Mouse (Mus musculus) CH12.LX (cell line): Measurements from ENCODE around the gene Slc22a17.

Experiments used
- CHD2 ChIP-seq: IDR thresholded peaks from 2 replicates; pipeline ENCODE4 v1.6.1; 2011; ENCODE audit warnings: low read length, improper control_type of control experiment
- CTCF ChIP-seq, 2 experiments: IDR thresholded peaks in 1 of 2; conservative IDR thresholded peaks in 1 of 2; 2 replicates each; pipeline ENCODE4 v1.5.1; 2011 to 2012; ENCODE audit warnings: low read depth in 2 of 2, low read length in 2 of 2, improper control_type of control experiment in 1 of 2, inconsistent platforms in 1 of 2, mild to moderate bottlenecking in 1 of 2, moderate library complexity in 1 of 2
- EP300 ChIP-seq: IDR thresholded peaks from 2 replicates; pipeline ENCODE4 v1.6.1; 2011; ENCODE audit warnings: low read length, improper control_type of control experiment
- ETS1 ChIP-seq: conservative IDR thresholded peaks from 2 replicates; pipeline ENCODE4 v1.6.1; 2012; ENCODE audit warnings: low read depth, mild to moderate bottlenecking, inconsistent platforms, low read length, improper control_type of control experiment, moderate library complexity
- SIN3A ChIP-seq: IDR thresholded peaks from 2 replicates; pipeline ENCODE4 v1.6.1; 2012; ENCODE audit warnings: low read length, improper control_type of control experiment, inconsistent platforms
- UBTF ChIP-seq: IDR thresholded peaks from 2 replicates; pipeline ENCODE4 v1.6.1; 2012; ENCODE audit warnings: low read depth, mild to moderate bottlenecking, inconsistent platforms, low read length, improper control_type of control experiment, moderate library complexity
- ZKSCAN1 ChIP-seq: IDR thresholded peaks from 2 replicates; pipeline ENCODE4 v1.6.1; 2012; ENCODE audit warnings: low read depth, inconsistent platforms, low read length, improper control_type of control experiment, borderline replicate concordance
- ZNF384 ChIP-seq: IDR thresholded peaks from 2 replicates; pipeline ENCODE4 v1.6.1; 2012; ENCODE audit warnings: low read depth, low read length, improper control_type of control experiment, inconsistent platforms

DNA sequence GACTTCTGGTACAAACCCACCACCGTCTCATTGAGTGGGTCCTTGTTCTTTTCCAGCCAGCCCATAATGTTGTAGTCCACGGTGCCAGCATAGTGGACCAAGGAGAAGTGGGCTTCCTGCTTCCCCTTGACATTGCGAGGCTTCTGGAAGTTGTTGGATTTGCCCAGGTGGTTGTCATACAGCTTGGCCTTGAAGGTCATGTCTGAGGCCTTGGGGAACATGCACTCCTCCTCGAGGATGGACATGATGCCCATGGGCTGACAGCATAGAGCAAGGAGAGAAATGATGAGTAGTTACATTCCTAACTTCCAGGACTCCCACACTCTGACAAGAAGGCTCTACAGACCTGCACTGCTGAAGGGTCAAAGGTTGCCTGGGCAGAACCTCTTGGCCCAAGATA, 45.6 kb upstream of the Slc22a17 start:
- TF ChIP-seq ZNF384, result no peak
- no peak for TF ChIP-seq ETS1
- no peak for TF ChIP-seq ZKSCAN1
- no peak for TF ChIP-seq EP300
- no peak for TF ChIP-seq CTCF (conservative IDR thresholded peaks at IDR 0.05 in 1 of 2, IDR thresholded peaks at IDR 0.05 in 1 of 2; ENCODE audit: low read depth in 2 of 2, low read length in 2 of 2)
- TF ChIP-seq UBTF, result no peak
- no peak for TF ChIP-seq SIN3A
- TF ChIP-seq CHD2, result no peak
